Comparison of ENCODE assay signal across 13 mouse cellular contexts in genomic region chr7:67960701-67961100, GRCm38 (mm10).
"Had no signal": no experiment of that assay in that cellular context is flagged by ENCODE, and none has a peak within 500 bp of the region (broad histone marks: within the 10 kb centered on the region; RNA-seq: fewer than 3 reads in every experiment).

No protein-coding gene starts in this region.

- H3K9me3 ChIP-seq: limb, embryonic 12.5 days; liver, embryonic 13.5 days; neural tube, embryonic 13.5 days had no signal

- H3K27ac ChIP-seq: layer of hippocampus, adult 2 months; limb, embryonic 12.5 days; liver, embryonic 13.5 days; neural tube, embryonic 13.5 days had no signal

- DNase-seq: kidney, postnatal 10 days; kidney, postnatal 4 days; liver; liver, embryonic 13.5 days; liver, postnatal 0 days; lung, postnatal 36 days; midbrain, embryonic 14.5 days; thymus, adult 2 months; thymus, postnatal 25 days had no signal

- H3K9ac ChIP-seq: limb, embryonic 12.5 days; liver, embryonic 13.5 days; liver, postnatal 0 days; neural tube, embryonic 13.5 days had no signal

- H3K4me2 ChIP-seq: limb, embryonic 12.5 days; neural tube, embryonic 13.5 days had no signal

- H3K4me3 ChIP-seq: layer of hippocampus, adult 2 months; limb, embryonic 12.5 days; liver, embryonic 13.5 days; neural tube, embryonic 13.5 days had no signal

- H3K27me3 ChIP-seq: limb, embryonic 12.5 days; liver, embryonic 13.5 days; neural tube, embryonic 13.5 days had no signal

- ATAC-seq: liver, postnatal 0 days; lung, postnatal 0 days had no signal

- H3K36me3 ChIP-seq: limb, embryonic 12.5 days; liver, embryonic 13.5 days; neural tube, embryonic 13.5 days had no signal
